Mouse (Mus musculus): Measurements from ENCODE around the gene Slc30a10. TPM values are rescaled to one million over a fixed set of nuclear protein-coding genes. Genes with fewer than 3 reads are reported as not detected.

Gene Slc30a10
- polyA plus RNA-seq, 1 experiment from 2014 or later: 9.9 TPM

DNA sequence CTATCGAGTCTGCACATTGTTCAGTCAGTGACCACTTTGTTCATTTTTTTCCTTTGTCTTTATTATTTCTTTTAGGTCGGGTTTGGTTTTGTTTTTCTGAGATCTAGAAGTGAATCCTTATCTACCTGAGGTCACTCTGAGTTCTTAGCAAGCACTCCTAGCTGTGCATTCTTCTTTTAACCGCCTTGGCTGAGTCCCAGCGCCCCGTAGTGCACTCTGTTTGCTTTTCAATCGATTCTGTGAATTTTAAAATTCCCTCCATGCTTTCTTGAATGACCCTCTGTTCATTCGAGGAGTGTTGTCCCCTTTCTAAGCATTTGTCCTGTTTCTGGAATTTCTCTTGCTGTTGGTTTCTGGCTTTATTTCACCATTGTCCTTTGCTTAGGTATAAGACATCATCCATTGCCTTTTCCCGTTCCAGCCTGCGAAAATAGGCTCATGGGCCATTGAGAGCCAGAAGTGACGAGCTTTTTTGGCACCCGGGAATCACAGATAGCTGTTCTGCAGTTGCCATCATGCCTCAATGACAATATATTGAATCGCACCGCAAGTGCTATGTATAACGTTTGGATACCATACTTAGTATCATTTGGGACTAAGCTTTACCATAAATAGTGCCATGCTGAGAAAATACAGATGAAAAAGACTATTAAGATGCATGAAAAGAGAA lies 42.3 kb downstream of the Slc30a10 start:
- no peak for ATAC-seq (replicated peaks)
- Histone ChIP-seq H3K4me1 (peaks cover 43% of the 10 kb centered on the region), H3K9me3 (no peaks in the 10 kb centered on the region), H3K4me2 (replicated peaks) (0 out of 2 replicates have a peak overlapping the region, but pooled peaks have one; percentile 10), H3K36me3 (no peaks in the 10 kb centered on the region), H3K27ac (replicated peaks) (peak overlapping the region; percentile 39; the same call in 1 of the 2 replicates), H3K27me3 (no peaks in the 10 kb centered on the region), H3K4me3 (no peak overlapping the region), H3K9ac (replicated peaks) (no peak overlapping the region)
- 42% methylated on average over 14 of the region's 14 CpGs for WGBS

DNA sequence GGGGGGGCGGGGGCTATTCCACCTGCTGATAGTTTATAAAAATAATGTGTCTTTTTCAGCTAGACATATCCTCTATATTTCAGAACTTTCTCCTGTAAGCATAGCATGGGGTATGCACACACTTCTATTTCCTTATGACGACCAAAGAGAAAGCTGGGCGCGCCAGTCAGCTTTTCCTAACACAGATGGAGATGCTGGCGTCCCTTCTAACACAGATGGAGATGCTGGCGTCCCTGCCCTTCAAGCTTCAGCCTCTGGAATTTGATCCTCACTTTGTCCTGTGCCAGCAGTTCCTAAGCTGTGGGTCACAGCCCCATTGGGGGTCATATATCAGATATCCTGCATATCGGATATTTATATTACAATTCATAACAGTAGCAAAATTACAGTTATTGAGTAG lies 46.0 kb downstream of the Slc30a10 start:
- ATAC-seq (replicated peaks): peak; percentile 66; the same call in 1 of the 2 replicates
- 59% methylated on average over 7 of the region's 7 CpGs for WGBS
- Histone ChIP-seq H3K4me1 (peaks cover 38% of the 10 kb centered on the region), H3K36me3 (no peaks in the 10 kb centered on the region), H3K4me3 (no peak overlapping the region), H3K9me3 (no peaks in the 10 kb centered on the region), H3K9ac (replicated peaks) (no peak overlapping the region), H3K4me2 (replicated peaks) (no peak overlapping the region), H3K27me3 (no peaks in the 10 kb centered on the region), H3K27ac (replicated peaks) (no peak overlapping the region)

DNA sequence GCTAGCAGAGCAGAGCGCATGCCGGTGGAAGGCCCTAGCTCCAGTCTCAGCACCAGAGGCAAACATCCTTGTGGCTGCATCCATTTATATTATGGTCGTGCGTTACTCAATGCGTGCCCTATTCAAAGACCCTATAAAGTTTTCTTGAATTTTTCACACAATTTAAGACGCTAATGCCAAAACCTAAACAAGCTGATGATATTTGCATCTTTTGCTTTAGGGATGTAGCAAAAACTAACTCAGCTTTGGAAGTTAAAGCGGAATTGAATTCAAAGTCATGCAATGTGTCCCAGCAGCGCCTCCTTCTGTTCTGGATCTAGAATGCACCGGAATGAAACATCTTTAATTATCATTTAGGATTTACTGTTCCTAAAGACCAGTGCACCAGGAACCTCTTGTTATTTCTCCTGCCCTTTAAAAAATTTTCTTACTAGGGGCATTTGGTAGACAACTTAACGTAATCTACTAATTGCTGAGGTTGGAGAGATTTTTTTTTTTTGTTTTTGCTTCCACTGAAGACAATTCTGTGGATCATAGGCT lies 47.2 kb downstream of the Slc30a10 start:
- 27% methylated on average over 10 of the region's 10 CpGs for WGBS
- H3K4me2 ChIP-seq (replicated peaks): no peak overlapping the region
- H3K9ac ChIP-seq (replicated peaks): no peak overlapping the region

DNA sequence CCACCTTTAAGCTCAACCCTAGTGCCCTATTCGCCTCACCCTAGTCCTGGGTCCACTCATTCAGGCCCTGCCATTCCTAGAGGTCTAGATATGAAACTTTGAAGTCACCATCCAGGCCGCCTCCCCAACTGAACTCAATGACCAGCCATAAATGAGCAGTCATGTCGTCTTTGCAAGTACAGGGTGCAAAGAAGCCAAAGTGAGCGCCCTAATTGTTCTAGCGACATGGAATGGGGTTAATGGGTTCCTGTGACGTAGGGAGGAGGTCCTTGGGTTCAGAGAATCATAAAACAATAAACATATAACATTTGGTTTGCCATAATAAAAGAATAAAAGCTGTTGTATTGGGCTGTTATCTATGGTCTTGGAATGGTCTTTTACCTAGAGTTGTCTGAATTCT lies 47.9 kb downstream of the Slc30a10 start:
- Histone ChIP-seq H3K4me3 (no peak overlapping the region), H3K4me1 (peaks cover 27% of the 10 kb centered on the region), H3K36me3 (no peaks in the 10 kb centered on the region), H3K9me3 (no peaks in the 10 kb centered on the region), H3K4me2 (replicated peaks) (no peak overlapping the region), H3K9ac (replicated peaks) (no peak overlapping the region), H3K27ac (replicated peaks) (no peak overlapping the region), H3K27me3 (no peaks in the 10 kb centered on the region)
- no peak for ATAC-seq (replicated peaks)
- WGBS: 62% methylated on average over 6 of the region's 6 CpGs

More for the DNA sequence above, 47.2 kb downstream of the Slc30a10 start:
- H3K4me1 ChIP-seq: peaks cover 34% of the 10 kb centered on the region
- no peaks in the 10 kb centered on the region for H3K9me3 ChIP-seq
- ATAC-seq (replicated peaks): no peak
- no peaks in the 10 kb centered on the region for H3K27me3 ChIP-seq
- no peak overlapping the region for H3K4me3 ChIP-seq
- H3K36me3 ChIP-seq: no peaks in the 10 kb centered on the region
- H3K27ac ChIP-seq (replicated peaks): no peak overlapping the region; the same call in 1 of the 2 replicates

DNA sequence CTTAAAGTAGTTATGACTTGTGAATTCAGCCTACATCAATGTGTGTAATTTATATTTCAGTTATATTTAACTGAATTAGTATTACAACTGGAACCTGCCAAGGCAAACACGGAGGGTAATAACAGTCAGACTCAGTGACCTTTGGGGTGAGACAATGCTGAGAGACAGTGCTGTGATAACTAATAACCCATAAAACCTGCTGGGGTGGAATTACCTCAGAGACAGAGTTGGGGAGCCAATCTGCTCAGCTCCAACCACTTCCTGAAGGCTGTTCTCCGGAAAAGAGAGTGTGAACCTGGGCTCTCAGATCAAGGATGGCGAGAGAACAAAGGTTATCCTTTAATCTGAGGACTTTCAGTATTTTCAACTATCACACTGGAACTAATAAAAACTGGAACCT lies 54.4 kb downstream of the Slc30a10 start:
- H3K27me3 ChIP-seq: no peaks in the 10 kb centered on the region
- H3K4me1 ChIP-seq: no peaks in the 10 kb centered on the region
- no peaks in the 10 kb centered on the region for H3K36me3 ChIP-seq
- no peak overlapping the region for H3K4me3 ChIP-seq
- H3K9ac ChIP-seq (replicated peaks): no peak overlapping the region
- ATAC-seq (replicated peaks): no peak
- H3K9me3 ChIP-seq: no peaks in the 10 kb centered on the region
- WGBS: 70% methylated on average over 3 of the region's 3 CpGs
- H3K4me2 ChIP-seq (replicated peaks): no peak overlapping the region
- no peak overlapping the region for H3K27ac ChIP-seq (replicated peaks)

DNA sequence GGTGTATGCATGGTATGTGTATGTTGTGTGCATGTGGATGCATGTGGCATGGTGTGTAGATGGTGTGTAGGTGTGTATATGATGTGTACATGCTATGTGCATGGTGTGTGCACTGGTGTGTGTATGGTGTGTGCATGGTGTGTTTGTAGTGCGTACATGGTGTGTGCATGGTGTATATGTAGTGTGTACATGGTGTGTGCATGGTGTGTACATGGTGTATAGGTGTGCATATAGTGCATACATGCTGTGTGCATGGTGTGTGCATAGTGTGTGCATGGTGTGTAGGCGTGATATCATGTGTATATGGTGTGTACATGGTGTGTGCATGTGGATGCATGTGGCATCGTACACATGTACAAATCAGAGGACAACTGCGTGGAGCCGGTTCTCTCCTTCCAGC lies 56.7 kb downstream of the Slc30a10 start:
- Histone ChIP-seq H3K27ac (replicated peaks) (no peak overlapping the region), H3K4me3 (no peak overlapping the region), H3K4me2 (replicated peaks) (no peak overlapping the region), H3K9ac (replicated peaks) (no peak overlapping the region), H3K9me3 (no peaks in the 10 kb centered on the region), H3K27me3 (no peaks in the 10 kb centered on the region), H3K36me3 (no peaks in the 10 kb centered on the region), H3K4me1 (no peaks in the 10 kb centered on the region)
- ATAC-seq (replicated peaks): no peak
- 91% methylated on average over 5 of the region's 5 CpGs for WGBS

DNA sequence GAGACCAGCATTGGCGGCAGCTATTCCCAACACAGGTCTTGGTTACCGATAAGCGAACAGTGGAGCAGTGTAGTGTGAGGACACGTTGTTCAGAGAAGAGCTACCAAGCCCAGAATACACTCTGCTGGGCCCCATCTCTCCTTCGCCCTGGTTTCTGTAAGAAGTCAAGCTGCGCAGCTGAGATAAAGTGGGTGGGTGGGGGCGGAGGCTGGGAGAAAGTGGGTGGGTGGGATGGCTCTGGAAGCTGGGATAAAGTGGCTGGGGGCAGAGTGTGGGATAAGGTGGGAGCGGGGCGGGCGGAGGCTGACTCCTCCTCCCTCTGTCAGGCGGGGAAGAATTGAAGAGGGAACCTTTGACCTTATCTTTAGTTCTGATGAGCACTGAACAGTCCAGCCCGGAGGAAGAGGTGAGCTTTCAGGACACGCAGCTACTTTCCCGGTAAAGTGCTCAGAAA lies 60.9 kb downstream of the Slc30a10 start:
- no peak for ATAC-seq (replicated peaks)
- no peaks in the 10 kb centered on the region for H3K36me3 ChIP-seq
- H3K4me3 ChIP-seq: no peak overlapping the region
- no peaks in the 10 kb centered on the region for H3K9me3 ChIP-seq
- 57% methylated on average over 14 of the region's 14 CpGs for WGBS
- no peaks in the 10 kb centered on the region for H3K27me3 ChIP-seq
- H3K27ac ChIP-seq (replicated peaks): no peak overlapping the region
- no peak overlapping the region for H3K4me2 ChIP-seq (replicated peaks)
- H3K9ac ChIP-seq (replicated peaks): no peak overlapping the region
- no peaks in the 10 kb centered on the region for H3K4me1 ChIP-seq

DNA sequence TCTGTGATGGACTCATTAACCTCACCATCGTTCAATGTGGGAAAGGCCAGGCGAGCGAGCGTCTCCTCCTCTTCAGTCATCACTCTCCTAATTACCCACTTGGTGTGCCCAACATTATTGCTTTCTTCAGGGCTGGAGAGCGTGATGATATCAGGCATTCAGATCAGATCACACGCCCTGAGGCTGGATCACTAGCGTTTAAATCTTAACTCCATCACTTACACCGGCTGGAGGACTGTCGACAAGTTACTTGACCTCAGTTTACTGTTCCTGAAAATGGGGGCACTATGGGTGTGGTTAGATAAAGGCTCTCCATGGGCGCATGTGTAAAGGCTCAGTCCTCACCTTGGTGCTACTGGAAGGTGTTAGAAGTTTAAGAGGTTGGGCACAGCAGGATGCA lies 61.4 kb downstream of the Slc30a10 start:
- ATAC-seq (replicated peaks): no peak
- no peak overlapping the region for H3K9ac ChIP-seq (replicated peaks)
- 53% methylated on average over 10 of the region's 10 CpGs for WGBS
- H3K4me2 ChIP-seq (replicated peaks): no peak overlapping the region
- H3K4me1 ChIP-seq: no peaks in the 10 kb centered on the region
- H3K9me3 ChIP-seq: no peaks in the 10 kb centered on the region
- no peak overlapping the region for H3K27ac ChIP-seq (replicated peaks)
- no peaks in the 10 kb centered on the region for H3K36me3 ChIP-seq
- no peaks in the 10 kb centered on the region for H3K27me3 ChIP-seq
- H3K4me3 ChIP-seq: no peak overlapping the region

DNA sequence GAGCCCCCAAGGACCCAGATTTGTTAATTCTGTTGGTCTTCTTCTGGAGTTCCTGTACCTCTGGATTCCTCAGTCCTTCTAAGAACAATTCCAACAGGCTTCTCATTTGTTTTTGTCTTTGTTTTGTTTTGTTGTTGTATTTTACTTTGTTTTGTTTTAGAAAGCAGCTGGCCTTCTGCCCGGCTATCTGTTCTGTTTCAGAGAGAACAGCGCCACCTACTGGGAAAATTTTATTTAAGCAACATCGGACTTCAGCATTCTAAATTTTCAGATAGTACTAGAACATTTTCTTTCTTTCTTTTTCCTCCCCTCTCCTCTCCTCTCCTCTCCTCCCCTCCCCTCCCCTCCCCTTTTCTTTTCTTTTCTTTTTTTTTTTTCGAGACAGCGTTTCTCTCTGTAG lies 62.9 kb downstream of the Slc30a10 start:
- no peaks in the 10 kb centered on the region for H3K4me1 ChIP-seq
- no peaks in the 10 kb centered on the region for H3K27me3 ChIP-seq
- no peaks in the 10 kb centered on the region for H3K9me3 ChIP-seq
- H3K4me3 ChIP-seq: no peak overlapping the region
- no peak overlapping the region for H3K9ac ChIP-seq (replicated peaks)
- ATAC-seq (replicated peaks): no peak
- no peak overlapping the region for H3K4me2 ChIP-seq (replicated peaks)
- H3K36me3 ChIP-seq: no peaks in the 10 kb centered on the region
- H3K27ac ChIP-seq (replicated peaks): no peak overlapping the region
- 4% methylated on average over 3 of the region's 5 CpGs for WGBS

Other genes with a start within 250 kb of the Slc30a10 start
- gene Iars2, start 125.5 kb upstream of the Slc30a10 start, polyA plus RNA-seq (2015; fragmentation: Nextera tagmentation; extraction: Ambion mirVana): 19.2 and 19.9 TPM in 2 replicates
- gene Bpnt1, start 122.7 kb upstream of the Slc30a10 start, polyA plus RNA-seq (2015; fragmentation: Nextera tagmentation; extraction: Ambion mirVana): 34.5 and 40.9 TPM in 2 replicates
- gene Eprs, start 91.8 kb upstream of the Slc30a10 start, polyA plus RNA-seq (2015; fragmentation: Nextera tagmentation; extraction: Ambion mirVana): 144 and 150 TPM in 2 replicates